Mouse (Mus musculus): ENCODE measurements around the gene Pgm5. TPM values are rescaled to one million over a fixed set of nuclear protein-coding genes. Genes with fewer than 3 reads are reported as not detected.

Gene Pgm5
- polyA plus RNA-seq, 1 experiment from 2014 or later: 5.3 TPM

DNA sequence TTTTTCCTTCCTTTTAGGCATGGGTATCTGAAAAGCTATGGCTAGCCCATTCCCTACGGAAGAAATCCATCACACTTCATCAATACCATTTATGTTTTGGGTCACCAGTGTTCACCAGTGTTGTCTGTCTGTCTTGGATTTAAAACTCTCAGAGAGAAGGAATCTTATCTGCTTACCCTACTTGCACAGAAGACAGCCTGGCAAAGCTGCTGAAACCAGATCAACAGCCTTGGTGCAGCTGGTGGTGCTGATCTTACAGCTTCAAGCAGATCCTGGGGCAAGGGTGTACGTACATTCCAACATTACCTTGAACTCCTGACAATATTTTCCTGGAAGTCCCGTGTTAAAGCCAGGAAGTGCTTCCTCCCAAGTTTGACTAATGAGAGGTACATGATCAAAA is 55.6 kb downstream of the Pgm5 start:
- no peak for ATAC-seq (ENCODE audit: extremely low read depth, insufficient number of reproducible peaks, low FRiP score, low TSS enrichment)
- peaks cover 22% of the 10 kb centered on the region for H3K36me3 ChIP-seq
- H3K9me3 ChIP-seq: no peaks in the 10 kb centered on the region
- no peak overlapping the region for H3K4me3 ChIP-seq
- WGBS: 71% methylated on average over 3 of the region's 3 CpGs
- H3K27me3 ChIP-seq (replicated peaks): no peaks in the 10 kb centered on the region
- peaks cover 5% of the 10 kb centered on the region for H3K4me1 ChIP-seq
- H3K27ac ChIP-seq (replicated peaks): no peak overlapping the region
- no peak overlapping the region for H3K4me2 ChIP-seq
- H3K9ac ChIP-seq: no peak overlapping the region

DNA sequence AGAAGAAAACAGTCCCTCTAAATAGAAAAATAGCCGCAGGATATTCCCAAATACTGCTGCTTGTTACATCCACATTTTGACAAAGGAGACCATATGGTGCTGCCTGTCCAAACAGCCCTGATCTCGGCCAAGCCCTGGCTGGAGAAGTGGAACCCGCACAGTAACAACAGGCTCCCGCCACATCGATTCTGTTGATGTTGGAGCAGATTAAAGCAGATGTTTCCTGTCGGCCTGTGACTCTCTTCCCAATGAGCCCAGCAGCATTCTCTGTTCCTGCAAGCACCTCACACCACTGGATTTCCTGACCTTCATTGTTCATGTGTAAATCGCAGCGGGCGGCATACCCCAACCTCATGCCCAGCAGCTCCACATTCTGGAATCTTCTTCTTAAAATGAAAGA is 64.0 kb downstream of the Pgm5 start:
- Histone ChIP-seq H3K9me3 (no peaks in the 10 kb centered on the region), H3K27me3 (replicated peaks) (no peaks in the 10 kb centered on the region), H3K36me3 (no peaks in the 10 kb centered on the region), H3K4me3 (no peak overlapping the region), H3K27ac (replicated peaks) (peak overlapping the region; percentile 71), H3K9ac (no peak overlapping the region), H3K4me2 (no peak overlapping the region), H3K4me1 (peaks cover 35% of the 10 kb centered on the region)
- no peak for ATAC-seq (ENCODE audit: extremely low read depth, insufficient number of reproducible peaks, low FRiP score, low TSS enrichment)
- WGBS: 52% methylated on average over 9 of the region's 9 CpGs

DNA sequence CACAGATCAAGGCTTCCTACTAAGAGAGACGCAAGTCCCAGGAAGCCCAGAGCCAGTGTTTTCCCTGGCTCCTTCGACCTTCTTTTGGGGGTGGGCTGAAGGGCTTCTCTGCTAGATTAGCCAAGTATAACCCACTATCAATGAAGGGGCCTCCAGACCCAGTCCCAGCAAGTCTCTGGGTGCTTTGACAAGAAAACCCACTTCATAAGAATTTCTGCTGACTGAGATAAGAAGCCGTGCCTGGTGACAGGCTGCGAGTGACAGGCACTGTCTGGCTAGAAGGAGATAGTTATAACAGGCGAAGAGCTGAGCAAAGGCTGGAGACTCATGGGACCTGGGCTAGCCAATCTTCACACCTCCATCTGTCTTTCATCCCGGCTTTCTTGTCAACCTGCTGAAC is 67.3 kb downstream of the Pgm5 start:
- Histone ChIP-seq H3K4me3 (no peak overlapping the region), H3K9ac (no peak overlapping the region), H3K4me1 (peaks cover 39% of the 10 kb centered on the region), H3K9me3 (no peaks in the 10 kb centered on the region), H3K4me2 (peak overlapping the region; percentile 37), H3K36me3 (no peaks in the 10 kb centered on the region), H3K27me3 (replicated peaks) (no peaks in the 10 kb centered on the region), H3K27ac (replicated peaks) (peak overlapping the region; percentile 44)
- WGBS: 12% methylated on average over 6 of the region's 6 CpGs
- ATAC-seq (ENCODE audit: extremely low read depth, insufficient number of reproducible peaks, low FRiP score, low TSS enrichment): no peak; the same call in 1 of the 2 replicates

DNA sequence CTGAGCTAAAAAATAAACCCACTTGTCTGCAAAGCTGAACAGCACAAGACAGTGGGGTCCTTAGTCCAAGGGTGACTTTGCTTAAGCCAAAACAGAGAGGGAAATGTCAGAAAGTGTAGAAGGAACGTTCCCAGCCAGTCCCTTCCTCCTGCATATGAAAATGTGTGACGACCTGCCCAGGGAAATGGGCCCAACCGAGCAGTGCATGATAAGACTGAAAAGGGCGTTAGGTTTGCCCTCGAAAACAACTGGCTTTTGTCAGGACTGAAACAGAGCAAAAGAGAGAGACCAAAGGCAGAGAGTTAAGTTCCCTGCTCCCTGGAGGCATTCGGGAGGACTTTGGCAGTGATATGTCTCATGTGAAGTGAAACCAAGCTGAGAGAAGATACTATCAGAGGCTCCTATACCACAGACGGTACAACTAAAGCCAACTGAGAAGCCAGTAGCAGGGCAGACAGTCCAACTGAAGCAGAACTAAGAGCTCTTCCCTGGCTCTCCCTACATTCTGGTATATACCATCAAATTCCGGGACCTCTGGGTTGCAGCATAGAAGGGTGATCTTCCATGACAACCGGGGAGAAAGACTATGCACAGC is 68.0 kb downstream of the Pgm5 start:
- H3K36me3 ChIP-seq: no peaks in the 10 kb centered on the region
- H3K4me2 ChIP-seq: peak overlapping the region; percentile 37
- H3K27ac ChIP-seq (replicated peaks): peak overlapping the region; percentile 44
- ATAC-seq (ENCODE audit: extremely low read depth, insufficient number of reproducible peaks, low FRiP score, low TSS enrichment): no peak
- no peak overlapping the region for H3K4me3 ChIP-seq
- 0 out of 2 replicates have a peak overlapping the region, but pooled peaks have one; percentile 2 for H3K9ac ChIP-seq
- peaks cover 45% of the 10 kb centered on the region for H3K4me1 ChIP-seq
- WGBS: 29% methylated on average over 9 of the region's 9 CpGs
- H3K27me3 ChIP-seq (replicated peaks): no peaks in the 10 kb centered on the region
- no peaks in the 10 kb centered on the region for H3K9me3 ChIP-seq

DNA sequence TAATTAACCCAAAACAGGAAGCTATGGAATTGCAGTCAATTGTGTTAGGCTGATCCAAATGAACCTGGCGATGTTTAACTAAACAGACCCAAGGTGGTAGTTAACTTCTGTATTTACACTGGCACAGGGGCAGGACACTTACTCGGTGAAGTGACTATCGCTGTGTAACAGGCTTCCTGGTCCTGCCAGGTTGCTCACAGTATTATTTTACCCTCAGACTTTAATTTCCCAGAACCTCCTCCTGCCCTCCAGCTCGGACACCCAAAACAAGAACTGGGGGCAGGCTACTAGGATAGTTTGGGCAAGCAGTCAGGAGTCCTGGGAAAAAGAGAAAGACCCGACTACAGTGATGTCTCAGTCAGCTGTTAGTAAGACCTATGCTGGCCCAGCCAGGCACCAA is 68.8 kb downstream of the Pgm5 start:
- Histone ChIP-seq H3K36me3 (no peaks in the 10 kb centered on the region), H3K27ac (replicated peaks) (no peak overlapping the region), H3K4me3 (no peak overlapping the region), H3K9ac (no peak overlapping the region), H3K9me3 (no peaks in the 10 kb centered on the region), H3K4me2 (no peak overlapping the region), H3K4me1 (peaks cover 50% of the 10 kb centered on the region), H3K27me3 (replicated peaks) (no peaks in the 10 kb centered on the region)
- no peak for ATAC-seq (ENCODE audit: extremely low read depth, insufficient number of reproducible peaks, low FRiP score, low TSS enrichment)
- 80% methylated on average over 5 of the region's 5 CpGs for WGBS

DNA sequence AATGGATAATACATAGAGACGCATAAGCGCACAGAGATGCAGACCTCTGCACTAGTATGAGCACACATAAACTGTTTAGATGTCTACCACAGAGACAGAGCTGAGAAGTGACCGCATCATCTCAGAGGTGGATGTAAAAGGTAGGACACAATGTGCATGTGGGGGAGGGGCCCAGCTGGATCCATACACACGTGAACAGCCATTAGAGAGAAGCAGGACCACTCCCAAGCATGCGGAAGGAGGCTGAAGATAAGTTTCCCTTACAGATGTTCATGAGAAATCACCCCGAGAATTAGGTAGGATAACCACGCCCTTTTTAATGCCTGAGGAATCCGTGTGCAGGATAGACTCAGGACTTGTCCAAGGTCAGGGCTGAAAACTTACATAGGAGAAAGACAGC is 75.8 kb downstream of the Pgm5 start:
- Histone ChIP-seq H3K9ac (no peak overlapping the region), H3K36me3 (peaks cover 3% of the 10 kb centered on the region; the same call in 1 of the 2 replicates), H3K4me3 (no peak overlapping the region), H3K4me1 (peaks cover 50% of the 10 kb centered on the region), H3K4me2 (no peak overlapping the region), H3K9me3 (no peaks in the 10 kb centered on the region), H3K27me3 (replicated peaks) (no peaks in the 10 kb centered on the region), H3K27ac (replicated peaks) (no peak overlapping the region)
- WGBS: 74% methylated on average over 8 of the region's 8 CpGs
- ATAC-seq (ENCODE audit: extremely low read depth, insufficient number of reproducible peaks, low FRiP score, low TSS enrichment): no peak

DNA sequence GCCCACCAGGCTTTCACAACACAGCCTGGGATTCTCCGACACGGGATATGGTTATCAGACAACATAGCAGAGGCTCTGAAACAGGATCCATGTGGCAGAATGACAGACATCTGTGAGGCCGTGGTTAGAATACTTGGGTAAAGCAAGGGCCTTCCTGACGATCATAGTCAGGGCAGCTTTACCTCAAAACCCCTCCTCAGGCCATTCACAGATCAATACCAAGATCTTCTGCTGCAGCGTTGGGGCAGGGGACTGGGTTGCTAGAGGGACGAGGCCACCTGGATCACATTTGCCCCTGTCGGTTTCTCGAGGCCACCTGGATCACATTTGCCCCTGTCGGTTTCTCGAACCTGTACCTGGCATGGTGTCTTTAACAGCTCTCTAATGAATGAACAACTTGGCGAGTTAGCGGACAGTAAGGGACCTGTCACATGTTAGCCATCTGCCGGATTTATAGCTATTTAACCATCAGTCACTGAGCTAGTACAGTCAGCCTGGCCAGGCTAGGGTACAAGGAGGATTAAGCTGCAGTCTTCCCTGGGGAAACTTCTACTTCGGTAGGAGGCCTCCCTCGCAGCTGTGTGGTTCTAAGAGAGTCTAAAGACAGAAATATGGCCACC is 76.5 kb downstream of the Pgm5 start:
- Histone ChIP-seq H3K27ac (replicated peaks) (no peak overlapping the region), H3K4me2 (no peak overlapping the region), H3K4me3 (no peak overlapping the region), H3K4me1 (peaks cover 57% of the 10 kb centered on the region), H3K36me3 (peaks cover 3% of the 10 kb centered on the region; the same call in 1 of the 2 replicates), H3K9ac (no peak overlapping the region), H3K9me3 (no peaks in the 10 kb centered on the region), H3K27me3 (replicated peaks) (no peaks in the 10 kb centered on the region)
- ATAC-seq (ENCODE audit: extremely low read depth, insufficient number of reproducible peaks, low FRiP score, low TSS enrichment): no peak
- WGBS: 70% methylated on average over 15 of the region's 15 CpGs

DNA sequence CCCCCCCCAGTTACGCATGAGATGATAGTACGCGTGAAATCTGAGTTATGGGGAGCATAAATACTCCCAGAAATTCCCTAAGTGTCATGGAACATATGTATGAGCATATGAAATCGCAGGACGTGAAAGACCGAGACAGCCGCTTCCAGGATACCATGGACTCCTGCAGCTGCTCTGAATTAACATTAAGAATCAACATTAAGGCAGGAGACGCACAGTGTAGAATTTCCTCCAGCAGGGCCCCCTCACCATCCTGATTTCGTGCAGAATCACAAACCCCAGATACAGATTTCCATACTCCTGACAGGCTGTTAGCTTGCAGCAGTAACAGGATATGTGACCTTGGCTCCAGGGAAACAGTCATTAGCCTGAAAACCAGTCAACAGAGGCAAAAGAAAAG is 77.9 kb downstream of the Pgm5 start:
- no peak overlapping the region for H3K4me3 ChIP-seq
- H3K36me3 ChIP-seq: peaks cover 3% of the 10 kb centered on the region; the same call in 1 of the 2 replicates
- no peak overlapping the region for H3K9ac ChIP-seq
- WGBS: 70% methylated on average over 9 of the region's 9 CpGs
- H3K9me3 ChIP-seq: no peaks in the 10 kb centered on the region
- peaks cover 65% of the 10 kb centered on the region for H3K4me1 ChIP-seq
- H3K4me2 ChIP-seq: no peak overlapping the region
- H3K27me3 ChIP-seq (replicated peaks): no peaks in the 10 kb centered on the region
- no peak for ATAC-seq (ENCODE audit: extremely low read depth, insufficient number of reproducible peaks, low FRiP score, low TSS enrichment)
- peak overlapping the region; percentile 20 for H3K27ac ChIP-seq (replicated peaks)

DNA sequence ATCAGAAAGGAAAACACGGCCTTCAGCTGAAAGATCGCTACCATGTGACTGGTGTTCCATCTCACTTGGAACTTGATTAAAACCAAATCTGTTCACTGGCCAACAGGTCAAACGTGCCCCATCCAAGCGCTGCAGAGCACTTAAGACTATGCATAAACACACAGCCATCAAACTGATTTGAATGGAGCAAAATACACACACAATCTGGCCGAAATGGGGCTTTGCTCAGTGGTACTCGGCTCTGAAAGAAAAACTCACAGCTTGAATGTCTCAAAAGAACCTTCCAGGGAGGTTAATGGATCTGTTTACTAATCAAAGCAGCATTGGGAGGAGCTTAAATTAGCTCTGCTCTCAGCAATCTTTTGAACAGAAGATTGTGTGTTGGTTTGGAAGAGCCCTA is 81.7 kb downstream of the Pgm5 start:
- H3K27ac ChIP-seq (replicated peaks): no peak overlapping the region
- H3K4me2 ChIP-seq: peak overlapping the region; percentile 1; the same call in 1 of the 2 replicates
- no peaks in the 10 kb centered on the region for H3K27me3 ChIP-seq (replicated peaks)
- peaks cover 42% of the 10 kb centered on the region for H3K4me1 ChIP-seq
- H3K4me3 ChIP-seq: no peak overlapping the region
- WGBS: 52% methylated on average over 6 of the region's 6 CpGs
- H3K9ac ChIP-seq: no peak overlapping the region
- no peaks in the 10 kb centered on the region for H3K9me3 ChIP-seq
- ATAC-seq (ENCODE audit: extremely low read depth, insufficient number of reproducible peaks, low FRiP score, low TSS enrichment): no peak
- H3K36me3 ChIP-seq: peaks cover 3% of the 10 kb centered on the region; the same call in 1 of the 2 replicates

DNA sequence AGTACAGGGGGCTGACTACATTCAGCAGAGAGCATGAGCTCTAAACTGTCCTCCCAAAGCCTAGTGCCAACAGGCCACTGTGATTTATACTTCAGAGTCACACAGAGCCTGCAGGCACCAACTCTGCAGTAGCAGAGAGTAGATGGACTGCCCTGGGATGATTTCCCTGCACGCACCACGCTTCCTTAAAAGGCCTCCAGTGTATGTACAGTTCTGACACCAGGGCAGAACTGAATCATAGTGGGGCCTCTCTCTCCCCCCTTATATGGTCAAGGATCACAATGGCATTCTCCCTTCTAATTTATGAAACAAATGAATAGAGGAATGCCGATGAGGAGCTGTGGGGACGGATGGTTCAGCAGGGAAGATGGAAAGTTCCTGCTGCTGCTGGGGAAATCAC is 91.3 kb downstream of the Pgm5 start:
- Histone ChIP-seq H3K9ac (0 out of 2 replicates have a peak overlapping the region, but pooled peaks have one; percentile 16), H3K4me1 (peaks cover 49% of the 10 kb centered on the region), H3K27me3 (replicated peaks) (no peaks in the 10 kb centered on the region), H3K4me2 (peak overlapping the region; percentile 12; the same call in 1 of the 2 replicates), H3K4me3 (no peak overlapping the region), H3K9me3 (no peaks in the 10 kb centered on the region), H3K36me3 (no peaks in the 10 kb centered on the region), H3K27ac (replicated peaks) (peak overlapping the region; percentile 82)
- 0 out of 2 replicates have a peak, but pooled peaks have one; percentile 27 for ATAC-seq (ENCODE audit: extremely low read depth, insufficient number of reproducible peaks, low FRiP score, low TSS enrichment)
- WGBS: 48% methylated on average over 4 of the region's 4 CpGs

DNA sequence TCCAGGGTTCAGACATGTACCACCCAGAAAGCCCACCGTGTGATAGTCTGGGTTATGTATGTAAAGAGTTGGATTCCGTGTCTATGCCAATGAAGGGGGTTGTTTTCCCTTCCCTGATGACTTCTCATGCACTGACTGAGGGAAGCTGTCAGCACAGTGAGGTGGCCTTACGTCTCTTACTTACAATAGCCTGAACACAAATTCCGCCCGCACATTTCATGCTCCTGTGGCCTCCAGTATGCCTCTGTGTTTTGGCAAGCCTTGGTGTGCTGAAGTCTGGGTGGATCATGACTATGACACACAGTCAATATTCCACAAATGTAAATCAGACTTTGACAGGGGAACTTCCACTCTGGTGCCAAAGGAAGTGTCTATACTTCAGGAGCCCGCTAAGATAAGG is 94.3 kb downstream of the Pgm5 start:
- WGBS: 44% methylated on average over 6 of the region's 6 CpGs
- Histone ChIP-seq H3K4me3 (no peak overlapping the region), H3K27me3 (replicated peaks) (no peaks in the 10 kb centered on the region), H3K9ac (no peak overlapping the region), H3K36me3 (no peaks in the 10 kb centered on the region), H3K9me3 (no peaks in the 10 kb centered on the region), H3K4me1 (peaks cover 60% of the 10 kb centered on the region), H3K4me2 (no peak overlapping the region), H3K27ac (replicated peaks) (peak overlapping the region; percentile 77)
- no peak; the same call in 1 of the 2 replicates for ATAC-seq (ENCODE audit: extremely low read depth, insufficient number of reproducible peaks, low FRiP score, low TSS enrichment)
